Comparison of ENCODE assay signal across 12 mouse cellular contexts in the genomic region with DNA sequence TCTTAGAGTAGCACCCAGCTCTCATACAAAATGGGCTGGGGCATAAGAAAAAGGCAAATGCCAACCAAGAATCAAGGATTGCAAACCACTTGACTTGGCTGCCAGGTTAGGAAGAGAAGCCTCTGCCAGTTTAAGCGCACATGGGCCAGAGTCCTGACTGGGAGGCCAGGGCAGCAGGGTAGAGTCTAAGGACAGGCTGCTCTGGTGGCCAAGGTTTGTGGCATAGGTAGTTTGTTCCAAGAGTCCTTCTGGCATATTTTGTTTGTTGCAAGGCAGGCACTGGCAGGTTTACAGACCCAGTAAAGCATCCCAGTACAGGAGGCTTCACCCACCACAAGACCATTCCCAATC. TPM values are rescaled to one million over a fixed set of nuclear protein-coding genes. Genes with fewer than 3 reads are reported as not detected.
DNase-seq lines count a peak whose midpoint lies in the region; ATAC-seq and TF ChIP-seq lines count a peak whose summit lies in the region.
"Not testable (repeated sequence)": the region's sequence is repeated elsewhere in the genome, so short reads cannot be mapped to it uniquely, and the experiment has no call there.
"Had no signal": no experiment of that assay in that cellular context is flagged by ENCODE, and none has a peak within 500 bp of the region (broad histone marks: within the 10 kb centered on the region; RNA-seq: fewer than 3 reads in every experiment).

No protein-coding gene starts in this region.

- H3K79me2 ChIP-seq in myocyte (ENCODE audit: control insufficient read depth, insufficient read depth) = not testable (repeated sequence)

- ATAC-seq in heart, postnatal 0 days (ENCODE audit: insufficient read depth, low read depth) = not testable (repeated sequence)

- not testable (repeated sequence) for TF ChIP-seq CTCF in cortical plate, adult 2 months (IDR thresholded peaks at IDR 0.05; ENCODE audit: extremely low read depth, insufficient read depth, low read length); heart, postnatal 0 days (IDR thresholded peaks at IDR 0.05; ENCODE audit: low read depth); layer of hippocampus, adult 2 months (conservative IDR thresholded peaks at IDR 0.05); lung, adult 2 months (IDR thresholded peaks at IDR 0.05; ENCODE audit: insufficient read depth, low read length)

- not testable (repeated sequence) for H3K27me3 ChIP-seq in heart, postnatal 0 days (ENCODE audit: control insufficient read depth, insufficient read depth, low read length); myocyte (ENCODE audit: control insufficient read depth, insufficient read depth, insufficient read length)

- H3K36me3 ChIP-seq in heart, postnatal 0 days (replicated peaks; ENCODE audit: control insufficient read depth, insufficient read depth, low read length); myocyte (ENCODE audit: control insufficient read depth, insufficient read depth): not testable (repeated sequence)

- TF ChIP-seq EP300 in heart, postnatal 0 days (IDR thresholded peaks at IDR 0.05; ENCODE audit: low read depth) = not testable (repeated sequence)

- not testable (repeated sequence) for TF ChIP-seq POLR2A in cortical plate, adult 2 months (IDR thresholded peaks at IDR 0.05; ENCODE audit: extremely low read depth, insufficient read depth, low read length); lung, adult 2 months (IDR thresholded peaks at IDR 0.05; ENCODE audit: borderline replicate concordance, extremely low read depth, low read depth, low read length); myocyte (IDR thresholded peaks at IDR 0.05; ENCODE audit: insufficient read length, low read depth)

- H3K9me3 ChIP-seq in heart, postnatal 0 days (replicated peaks; ENCODE audit: control insufficient read depth, low read length) = not testable (repeated sequence)

- H3ac ChIP-seq in myocyte (ENCODE audit: control insufficient read depth, insufficient read length) = not testable (repeated sequence)

- not testable (repeated sequence) for H3K4me1 ChIP-seq in cortical plate, adult 2 months (ENCODE audit: control insufficient read depth, insufficient read depth, low read length); heart, postnatal 0 days (ENCODE audit: control insufficient read depth, insufficient read depth)
- H3K4me1 ChIP-seq in lung, adult 2 months (ENCODE audit: control insufficient read depth, insufficient read depth, low read length) = peaks cover 10% of the 10 kb centered on the region

- DNase-seq in adrenal gland, postnatal 14 days = peak; percentile 6
- peak; percentile 86 for DNase-seq in heart, adult 11 months
- DNase-seq in heart, postnatal 0 days (ENCODE audit: low spot score); layer of hippocampus, adult 2 months (ENCODE audit: low spot score in 2 of 2); lung, adult 2 months: not testable (repeated sequence)

- WGBS in heart, postnatal 0 days = 91% methylated on average over 1 of the region's 1 CpGs
- 59% methylated on average over 1 of the region's 1 CpGs for WGBS in lung, adult 2 months

- peak overlapping the region; percentile 23; the same call in 1 of the 2 replicates for H3K4me2 ChIP-seq in heart, postnatal 0 days (ENCODE audit: low read depth, low read length)
- H3K4me2 ChIP-seq in myocyte (ENCODE audit: low read depth) = peak overlapping the region; percentile 48

- not testable (repeated sequence) for H3K9ac ChIP-seq in heart, postnatal 0 days (replicated peaks; ENCODE audit: low read depth, low read length)

- 0 out of 2 replicates have a peak overlapping the region, but pooled peaks have one; percentile 46 for H3K27ac ChIP-seq in cortical plate, adult 2 months (ENCODE audit: insufficient read depth, low read length)
- H3K27ac ChIP-seq in heart, postnatal 0 days (ENCODE audit: low read depth) = peak overlapping the region; percentile 55; the same call in 1 of the 2 replicates
- H3K27ac ChIP-seq in layer of hippocampus, adult 2 months = peak overlapping the region; percentile 39; the same call in 1 of the 2 replicates

- 0 out of 2 replicates have a peak overlapping the region, but pooled peaks have one; percentile 12 for H3K4me3 ChIP-seq in cortical plate, adult 2 months (ENCODE audit: insufficient read depth, low read length)
- H3K4me3 ChIP-seq in heart, postnatal 0 days (ENCODE audit: low read depth, low read length); myocyte: not testable (repeated sequence)
- H3K4me3 ChIP-seq in layer of hippocampus, adult 2 months = peak overlapping the region; percentile 9; the same call in 1 of the 2 replicates
- peak overlapping the region; percentile 52 for H3K4me3 ChIP-seq in lung, adult 2 months (replicated peaks; ENCODE audit: extremely low read depth, low read depth, low read length)

RNA-seq across cellular contexts. Expression of gene Ly6c1, which starts 0.7 kb away (rescaled TPM):
- total RNA-seq in adrenal gland, postnatal 14 days (2021) = 133 and 215 TPM in 2 replicates
- polyA plus RNA-seq in cortical plate, adult 2 months (2012; rRNA removed) = 201 and 222 TPM in 2 replicates
- total RNA-seq in heart, postnatal 0 days (2014; rRNA removed; ENCODE audit: low replicate concordance) = 78.6 and 125 TPM in 2 replicates
- 65.0 and 74.9 TPM in 2 replicates for polyA plus RNA-seq in heart, postnatal 0 days (2015; fragmentation: Nextera tagmentation; extraction: Ambion mirVana)
- 10 to 100 TPM; 62.3 to 66.9 TPM for total RNA-seq in layer of hippocampus, adult 2 months (2021)
- 806 and 848 TPM in 2 replicates for polyA plus RNA-seq in lung, adult 2 months (2012; rRNA removed)
- 77.8 TPM for polyA plus RNA-seq in myocyte (2012; fragmentation: generic; extraction: Trizol)
- total RNA-seq: MEL had no signal
- polyA plus RNA-seq: erythroblast, embryonic 14.5 days had no signal

RNA-seq across cellular contexts. Expression of gene Ly6a, which starts 50.1 kb away (rescaled TPM):
- total RNA-seq in adrenal gland, postnatal 14 days (2021) = 42.1 and 50.7 TPM in 2 replicates
- polyA plus RNA-seq in cortical plate, adult 2 months (2012; rRNA removed) = 81.2 and 90.5 TPM in 2 replicates
- 35.3 and 67.0 TPM in 2 replicates for total RNA-seq in heart, postnatal 0 days (2014; rRNA removed; ENCODE audit: low replicate concordance)
- polyA plus RNA-seq in heart, postnatal 0 days (2015; fragmentation: Nextera tagmentation; extraction: Ambion mirVana) = 42.3 and 47.5 TPM in 2 replicates
- 10 to 100 TPM; 21.7 to 25.6 TPM for total RNA-seq in layer of hippocampus, adult 2 months (2021)
- 445 and 454 TPM in 2 replicates for polyA plus RNA-seq in lung, adult 2 months (2012; rRNA removed)
- polyA plus RNA-seq in myocyte (2012; fragmentation: generic; extraction: Trizol) = 219 TPM
- polyA plus RNA-seq: erythroblast, embryonic 14.5 days; forebrain, embryonic 10.5 days; forebrain, embryonic 12.5 days; forebrain, embryonic 14.5 days had no signal
